Mouse (Mus musculus) CD4-positive, CD25-positive, alpha-beta regulatory T cell, adult 2 months (primary cell): ENCODE measurements around the gene Rab13.

ENCODE experiments used
- DNase-seq: peaks from one replicate; pipeline ENCODE4 v3.0.0-alpha.2; 2012; ENCODE audit warnings: low read depth, low spot score

Gene Rab13

DNA sequence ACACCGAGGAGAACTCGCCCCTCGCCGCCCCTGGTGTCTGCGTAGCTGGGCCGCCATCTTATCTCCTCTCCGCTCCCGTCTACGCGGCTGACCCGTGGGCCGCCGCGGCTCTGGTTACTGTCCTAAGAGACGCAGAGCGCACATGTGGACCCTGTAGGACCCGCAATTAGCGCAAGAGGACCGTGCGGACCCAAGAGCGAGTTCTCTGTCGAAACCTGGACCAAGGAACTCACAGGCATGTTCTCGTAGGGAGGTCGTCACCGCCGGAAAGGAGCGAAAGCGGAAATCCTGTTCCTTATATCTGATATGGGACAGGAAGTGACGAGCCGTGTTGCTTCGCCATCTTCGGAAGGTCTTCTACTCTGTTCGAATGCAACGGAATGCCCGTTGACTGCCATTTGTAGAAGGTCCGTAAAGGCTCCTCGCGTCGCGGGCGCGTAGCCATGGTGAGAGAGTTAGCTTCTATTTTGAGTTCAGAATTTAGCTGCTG, at the start of gene Rab13, which contains the start of gene Rps27:
TSS of gene Rab13 (plus strand) at position 319 of the 490 bp plus-strand sequence.
TSS of gene Rps27 (minus strand) at position 275 of the 490 bp plus-strand sequence.
- DNase-seq = peak; percentile 96

GRCm38 (mm10) chr3:90179566-90179965, 33.9 kb upstream of the Rab13 start:
- no peak for DNase-seq

DNA sequence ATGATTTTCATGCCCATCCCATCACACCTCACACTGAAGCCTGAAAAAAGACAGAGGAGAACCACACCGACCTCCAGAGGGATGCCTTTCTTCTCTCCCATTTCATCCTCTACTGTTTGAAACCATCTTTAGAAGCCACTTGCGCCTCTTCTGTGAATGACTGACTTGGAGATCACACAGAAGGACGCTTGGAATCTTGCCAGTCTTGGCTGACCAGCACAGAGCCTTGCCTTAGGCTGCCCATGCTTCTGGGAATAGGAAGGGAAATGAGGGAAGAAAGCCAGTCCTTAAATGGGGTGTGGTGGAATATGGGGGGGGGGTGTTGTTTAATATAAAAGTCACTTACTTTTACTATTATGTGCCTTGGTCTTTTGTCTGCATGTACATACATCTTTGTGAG, 29.9 kb upstream of the Rab13 start:
- DNase-seq = no peak

- no peak for DNase-seq
Observed at GRCm38 (mm10) chr3:90190859-90191510, 22.5 kb upstream of the Rab13 start.

- no peak for DNase-seq
Observed at GRCm38 (mm10) chr3:90194759-90195158, 18.7 kb upstream of the Rab13 start.

DNA sequence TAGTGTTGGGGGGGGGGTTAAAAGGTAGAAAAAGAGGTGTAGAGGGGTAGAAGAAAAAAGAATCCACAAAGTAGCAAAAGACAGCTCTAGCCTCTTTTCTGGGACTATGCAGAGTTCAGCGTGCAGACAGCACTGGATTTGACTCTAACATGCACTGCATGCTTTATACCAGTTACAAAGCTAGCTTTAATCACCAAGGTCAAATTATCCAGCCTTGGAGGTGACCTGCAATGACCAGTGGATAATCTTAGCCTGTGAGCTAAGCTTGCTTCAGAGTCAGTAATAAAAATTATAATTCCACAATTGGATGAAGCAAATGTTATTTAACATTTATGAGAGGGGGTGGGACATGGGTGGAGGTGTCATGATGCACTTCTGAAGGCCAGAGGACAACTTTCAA, 17.9 kb upstream of the Rab13 start:
- DNase-seq = no peak

DNA sequence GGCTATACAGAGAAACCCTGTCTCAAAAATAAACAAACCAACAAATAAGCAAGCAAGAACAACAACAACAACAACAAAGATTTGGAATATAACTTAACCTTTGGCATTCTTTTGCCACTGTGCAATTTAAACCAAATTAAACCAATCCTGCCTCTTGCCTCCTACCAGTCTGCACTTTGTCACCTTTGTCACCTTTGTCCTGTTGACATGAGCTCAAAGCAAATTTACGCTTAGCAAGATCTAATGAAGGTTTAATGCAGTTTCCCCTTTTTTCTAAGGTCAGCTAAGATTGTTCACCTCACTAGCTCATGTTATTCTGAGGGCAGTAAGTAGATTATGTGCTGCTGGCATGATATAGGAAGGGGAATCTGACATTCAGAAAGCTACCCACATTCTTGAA, 15.9 kb upstream of the Rab13 start:
- DNase-seq = no peak

- no peak for DNase-seq
Observed at GRCm38 (mm10) chr3:90202884-90203283, 10.6 kb upstream of the Rab13 start.

DNA sequence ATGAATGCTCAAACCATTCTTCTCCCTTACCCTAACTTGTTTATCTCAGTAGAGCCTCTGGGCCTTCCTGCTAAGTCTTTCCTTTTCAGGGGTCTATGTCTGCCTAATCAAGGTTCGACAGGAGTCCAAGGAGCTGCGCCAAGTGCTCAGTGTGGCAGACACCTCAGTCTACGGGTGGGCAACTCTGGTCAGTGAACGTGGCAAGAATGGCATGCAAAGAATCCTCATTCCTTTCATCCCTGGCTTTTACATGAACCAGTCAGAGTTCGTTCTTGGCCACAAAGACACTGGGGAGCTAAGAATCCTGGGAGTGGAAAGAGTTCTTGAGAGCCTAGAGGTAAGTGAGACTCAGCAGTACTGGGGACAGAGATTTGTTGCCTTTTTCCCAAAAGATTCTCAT, 9.9 kb upstream of the Rab13 start:
- no peak for DNase-seq

GRCm38 (mm10) chr3:90204582-90204981, 8.9 kb upstream of the Rab13 start:
- no peak for DNase-seq

- DNase-seq = no peak
Observed at GRCm38 (mm10) chr3:90208662-90209061, 4.8 kb upstream of the Rab13 start.

GRCm38 (mm10) chr3:90209908-90210566, 3.5 kb upstream of the Rab13 start:
- no peak for DNase-seq

GRCm38 (mm10) chr3:90211475-90212398, 1.8 kb upstream of the Rab13 start:
- peak; percentile 41 for DNase-seq

- peak; percentile 18 for DNase-seq
Observed at GRCm38 (mm10) chr3:90212723-90213122, 772 bp upstream of the Rab13 start.

GRCm38 (mm10) chr3:90213956-90214684, 625 bp downstream of the Rab13 start:
- DNase-seq = peak; percentile 20

- peak; percentile 56 for DNase-seq
Observed at GRCm38 (mm10) chr3:90215825-90216380, 2.4 kb downstream of the Rab13 start.

- DNase-seq = peak; percentile 84
Observed at GRCm38 (mm10) chr3:90220088-90220487, 6.6 kb downstream of the Rab13 start.

DNA sequence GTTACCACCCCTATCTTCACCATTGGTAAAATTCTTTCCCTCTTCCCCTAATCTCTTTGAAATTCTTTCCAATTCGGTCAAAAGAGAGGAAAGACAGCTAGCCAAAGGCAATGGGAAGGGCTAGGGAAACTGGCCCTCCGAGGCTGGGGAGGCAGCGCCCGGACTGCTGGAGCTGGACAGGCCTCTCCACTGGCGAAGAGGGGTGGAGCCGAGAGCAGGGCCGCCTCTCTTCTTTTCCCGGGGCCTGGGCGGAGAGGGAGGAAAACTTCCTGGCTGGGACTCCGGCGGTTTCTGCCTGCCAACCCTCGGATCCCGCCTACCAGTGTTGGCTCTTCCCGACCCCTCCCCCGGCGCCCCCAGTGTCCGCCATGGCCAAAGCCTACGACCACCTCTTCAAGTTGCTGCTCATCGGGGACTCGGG, 7.0 kb downstream of the Rab13 start:
- DNase-seq = no peak

DNA sequence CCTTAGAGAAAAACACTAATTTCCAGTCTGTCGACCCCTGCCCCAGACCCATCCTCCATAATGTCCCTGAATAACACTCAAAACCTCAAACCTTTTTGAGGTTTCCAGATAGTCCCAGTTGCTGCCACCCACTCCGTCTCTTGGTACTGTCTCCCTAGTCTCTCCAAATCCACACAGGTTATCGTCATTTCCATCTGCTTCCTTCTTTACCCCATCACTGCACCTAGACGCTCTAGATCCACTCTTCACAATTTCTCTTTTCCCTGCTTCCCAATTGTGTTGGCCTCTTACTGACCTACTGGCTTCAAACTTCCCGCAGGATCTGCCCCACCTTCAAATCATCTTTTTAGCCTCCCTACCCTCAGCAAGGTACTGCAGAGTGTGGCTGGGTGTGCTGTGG, 7.6 kb downstream of the Rab13 start:
- DNase-seq = no peak

DNA sequence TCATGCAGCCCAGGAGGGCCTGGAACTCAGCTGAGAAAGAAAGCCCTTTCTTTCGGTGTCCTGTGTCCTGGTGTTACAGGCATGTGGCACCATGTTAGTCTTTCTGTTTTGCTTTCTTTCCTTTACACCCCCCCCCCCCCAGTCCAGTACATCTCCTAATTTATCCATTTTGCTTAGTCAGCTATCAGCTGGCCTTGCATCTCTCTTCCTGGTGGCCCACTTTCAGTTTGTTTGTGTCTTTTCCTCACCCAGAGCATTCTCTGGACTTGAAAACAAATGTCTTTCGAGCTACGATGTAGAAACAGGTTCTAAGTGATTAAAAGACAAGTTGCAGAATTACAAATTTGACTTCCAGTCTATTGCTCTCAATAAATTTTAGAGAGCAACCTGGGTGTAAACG, 9.0 kb downstream of the Rab13 start:
- DNase-seq = no peak

- no peak for DNase-seq
Observed at GRCm38 (mm10) chr3:90222941-90223340, 9.4 kb downstream of the Rab13 start.
